Mouse (Mus musculus): Measurements from ENCODE around the gene Gm11011.
"Not testable (repeated sequence)": the region's sequence is repeated elsewhere in the genome, so short reads cannot be mapped to it uniquely, and the experiment has no call there.

Gm11011 gene

DNA sequence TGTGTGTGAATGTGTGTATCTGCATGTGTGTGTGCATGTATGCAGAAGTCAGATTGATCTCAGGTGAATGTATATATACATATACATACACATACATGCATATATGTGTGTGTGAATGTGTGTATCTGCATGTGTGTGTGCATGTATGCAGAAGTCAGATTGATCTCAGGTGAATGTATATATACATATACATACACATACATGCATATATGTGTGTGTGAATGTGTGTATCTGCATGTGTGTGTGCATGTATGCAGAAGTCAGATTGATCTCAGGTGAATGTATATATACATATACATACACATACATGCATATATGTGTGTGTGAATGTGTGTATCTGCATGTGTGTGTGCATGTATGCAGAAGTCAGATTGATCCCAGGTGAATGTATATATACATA is at the start of gene Gm11011:
TSS of gene Gm11011 (minus strand) at position 101 of the 400 bp plus-strand sequence.
- DNase-seq (ENCODE audit: low spot score in 2 of 2) = not testable (repeated sequence)

DNA sequence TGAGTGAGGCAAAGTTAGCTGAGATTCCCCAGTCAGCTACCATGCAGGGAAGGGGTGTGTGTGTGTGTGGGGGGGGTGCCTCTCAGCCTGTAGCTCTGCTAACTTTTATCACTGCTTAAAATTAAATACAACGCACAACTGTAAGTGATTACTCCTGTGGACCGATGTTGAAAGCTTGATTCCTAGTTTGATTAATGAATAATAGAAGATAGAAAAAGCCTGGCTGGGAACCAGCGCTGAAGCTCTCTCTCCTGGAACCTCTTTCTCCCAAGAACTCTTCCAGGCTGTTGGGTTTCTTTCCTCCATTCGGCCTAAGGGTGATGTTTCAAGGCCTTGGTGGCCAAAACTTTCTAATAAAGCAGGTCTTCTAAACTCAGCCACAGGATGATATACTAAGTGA is 48.9 kb upstream of the Gm11011 start:
- no peak for DNase-seq (ENCODE audit: low spot score in 2 of 2)

GRCm38 (mm10) chr2:169635428-169635827 is 47.9 kb upstream of the Gm11011 start:
- DNase-seq (ENCODE audit: low spot score in 2 of 2) = no peak

DNA sequence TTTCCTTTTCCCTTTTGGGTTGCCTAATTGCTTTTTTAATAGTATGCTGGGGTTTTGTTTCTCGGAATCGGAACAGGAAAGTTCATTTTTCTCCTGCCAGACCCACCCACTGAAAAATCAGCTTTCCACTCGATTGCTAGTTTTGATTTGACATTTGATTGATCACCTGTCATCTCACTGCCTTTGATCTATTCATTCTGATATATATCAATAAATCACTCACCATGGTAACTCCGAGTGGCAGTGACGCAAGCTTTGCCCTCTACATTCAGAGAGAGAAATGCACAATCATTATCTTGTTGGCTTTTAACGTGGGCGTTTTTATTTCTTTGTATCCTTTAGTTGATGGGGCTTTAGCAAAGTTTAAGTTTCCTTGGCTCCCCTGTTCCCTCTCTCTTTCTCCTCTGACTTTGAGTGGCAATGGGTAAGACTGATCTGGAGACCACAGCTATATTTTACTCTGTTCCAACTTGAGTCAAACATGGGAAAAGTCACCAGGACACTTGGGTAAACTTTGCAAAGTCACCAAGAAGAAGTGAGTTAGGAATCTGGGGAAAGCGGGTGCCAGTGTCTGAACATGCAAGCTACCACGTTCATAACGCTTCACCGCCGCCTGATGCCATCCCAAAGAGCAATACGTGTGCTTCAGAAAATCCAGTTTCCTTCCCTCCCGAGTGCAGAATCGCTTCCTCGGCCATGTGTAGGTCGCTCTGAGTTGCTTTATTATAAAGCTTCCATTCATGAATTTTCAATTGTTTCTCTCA is 47.3 kb upstream of the Gm11011 start:
- no peak for DNase-seq (ENCODE audit: low spot score in 2 of 2)

- no peak for DNase-seq (ENCODE audit: low spot score in 2 of 2)
These were observed 46.1 kb upstream of the Gm11011 start for GRCm38 (mm10) chr2:169633491-169634289.

DNA sequence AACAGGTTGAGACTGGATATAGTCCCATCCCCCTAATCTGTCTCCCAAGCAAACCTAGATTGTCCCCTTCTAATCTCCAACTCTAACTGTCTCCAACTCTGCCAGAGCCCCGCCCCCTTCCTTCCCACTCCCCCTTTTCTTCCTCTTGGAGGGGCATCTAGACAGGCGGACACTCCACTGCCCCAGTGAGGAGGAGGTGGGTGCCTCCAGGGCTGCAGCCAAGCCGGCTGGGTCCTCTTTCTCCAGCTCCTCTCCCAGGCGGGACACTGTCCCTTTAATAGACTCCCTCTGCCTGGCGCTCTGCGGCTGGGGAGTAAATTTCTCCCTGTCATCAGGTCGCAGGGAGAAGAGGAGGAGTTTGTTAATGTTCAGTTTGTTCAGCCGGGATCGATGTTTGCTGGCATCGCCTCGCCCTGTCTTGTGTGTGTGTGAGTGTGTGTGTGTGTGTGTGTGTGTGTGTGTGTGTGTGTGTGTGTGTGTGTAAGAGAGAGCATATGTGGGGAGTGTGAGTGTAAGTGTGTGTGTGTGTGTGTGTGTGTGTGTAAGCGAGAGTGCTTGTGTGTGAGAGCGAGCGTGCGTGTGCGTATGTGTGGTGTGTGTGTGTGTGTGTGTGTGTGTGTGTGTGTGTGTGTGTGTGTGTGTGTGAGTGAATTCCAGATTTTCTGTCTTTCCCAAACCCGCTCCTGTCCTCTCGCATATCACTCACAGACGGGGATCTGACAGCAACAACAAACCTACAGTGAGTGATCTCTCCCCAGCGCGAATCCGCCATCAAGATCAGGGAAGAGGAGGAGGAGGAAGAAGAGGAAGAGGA is 45.0 kb upstream of the Gm11011 start, which contains the start of gene Tshz2:
TSS of gene Tshz2 (plus strand) at position 676 of the 814 bp plus-strand sequence.
- no peak for DNase-seq (ENCODE audit: low spot score in 2 of 2)

DNA sequence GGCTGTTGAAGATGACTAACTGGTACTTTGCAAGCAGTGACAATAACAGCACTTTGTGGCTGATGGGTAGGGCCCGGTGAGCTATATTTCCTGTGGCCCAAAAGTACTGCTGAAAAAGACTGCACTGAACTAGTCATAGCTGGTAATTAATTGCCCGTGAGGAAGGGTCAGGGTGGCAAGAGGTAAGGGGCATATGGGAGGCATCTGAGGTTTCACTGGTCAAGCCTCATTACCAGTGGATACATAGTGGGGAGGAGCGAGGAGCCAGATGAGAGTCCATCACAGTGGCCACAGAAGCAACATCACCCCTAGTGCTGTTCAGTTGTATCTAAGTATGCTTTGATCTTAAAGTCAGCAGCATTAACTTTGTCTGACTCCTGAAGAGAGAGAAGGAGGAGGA is 42.5 kb upstream of the Gm11011 start:
- DNase-seq (ENCODE audit: low spot score in 2 of 2) = no peak

DNA sequence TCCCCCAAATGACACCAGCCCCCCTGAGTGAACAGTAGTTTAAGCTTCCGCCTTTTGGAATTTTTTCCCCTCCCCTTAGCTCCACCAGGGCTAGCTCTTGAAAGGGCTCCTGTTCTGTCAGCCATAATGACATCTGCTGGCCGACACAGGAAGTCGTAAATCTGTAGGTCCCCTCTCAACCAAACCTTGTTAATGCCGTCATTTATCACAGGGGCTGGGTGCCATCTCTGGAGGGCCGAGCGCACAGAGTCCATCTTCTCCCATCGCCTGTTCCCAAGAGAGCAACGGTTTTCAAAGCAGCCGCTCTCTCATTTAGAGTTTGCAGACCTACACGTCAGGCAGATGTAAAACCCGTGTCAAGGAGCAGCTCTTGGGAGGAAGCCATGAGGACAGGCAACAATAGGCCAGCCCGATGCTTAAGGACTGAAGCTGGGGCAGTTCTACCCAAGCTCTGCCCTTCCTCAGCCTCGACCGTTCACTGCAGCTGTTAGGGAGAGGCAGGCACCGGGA is 33.7 kb upstream of the Gm11011 start:
- no peak for DNase-seq (ENCODE audit: low spot score in 2 of 2)

DNA sequence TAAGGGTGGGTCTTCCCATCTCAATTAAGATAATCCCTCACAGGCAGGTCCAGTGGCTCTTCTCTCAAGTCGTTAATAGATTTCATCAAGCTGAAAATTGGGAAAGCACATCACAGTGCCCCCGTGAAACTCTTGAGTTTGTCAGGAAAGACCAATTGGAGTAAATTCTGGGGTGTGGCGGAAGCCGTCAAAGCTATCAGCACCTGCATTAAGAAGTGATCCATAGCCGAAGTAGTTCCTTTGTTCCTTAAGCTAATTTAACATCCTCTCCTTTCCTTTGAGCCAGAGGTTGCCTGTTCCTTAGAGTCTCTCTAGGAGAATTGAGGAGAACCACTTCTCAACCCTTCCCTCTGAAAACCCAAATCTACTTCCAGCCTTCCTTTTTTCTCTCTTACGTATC is 28.5 kb upstream of the Gm11011 start:
- no peak for DNase-seq (ENCODE audit: low spot score in 2 of 2)

DNA sequence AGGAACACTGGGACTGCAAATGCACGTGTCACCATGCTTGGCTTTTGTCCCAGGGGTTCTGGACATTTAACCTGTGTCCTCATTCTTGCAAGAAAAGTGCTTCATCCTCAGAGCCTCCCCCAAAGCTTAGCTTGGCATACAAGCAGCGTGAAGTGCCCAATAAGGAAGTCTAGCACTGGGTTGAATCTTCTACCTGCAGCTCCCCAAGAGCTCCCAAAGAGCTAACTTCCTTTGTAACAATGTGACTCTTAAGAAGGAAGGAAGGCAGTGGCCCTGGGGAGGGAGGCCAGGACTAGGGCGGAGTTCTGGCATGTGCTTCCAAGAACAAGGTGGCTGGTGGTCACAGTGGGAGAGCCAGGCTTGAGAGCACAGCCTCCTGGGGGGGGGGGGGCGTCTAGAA is 27.1 kb upstream of the Gm11011 start:
- DNase-seq (ENCODE audit: low spot score in 2 of 2) = no peak

DNA sequence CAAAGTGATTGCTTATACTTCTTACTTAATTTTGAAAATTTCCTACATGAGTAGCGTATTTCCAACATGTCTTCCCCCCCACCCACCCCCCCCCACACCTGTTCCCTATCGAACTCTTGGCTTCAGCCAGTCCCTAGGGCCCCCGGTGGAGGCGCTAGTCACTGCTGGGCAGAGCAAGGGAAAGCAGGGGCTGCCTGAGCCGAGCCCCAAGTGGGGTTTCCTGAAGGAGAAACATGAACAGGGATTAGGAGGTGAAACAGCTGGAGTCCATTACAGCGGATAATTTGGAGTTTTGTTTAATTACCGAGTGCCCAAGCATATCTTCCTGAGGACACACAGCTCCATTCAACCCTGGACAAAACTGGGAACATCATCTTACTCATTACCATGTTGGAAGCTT is 24.0 kb upstream of the Gm11011 start:
- no peak for DNase-seq (ENCODE audit: low spot score in 2 of 2)

- DNase-seq (ENCODE audit: low spot score in 2 of 2) = no peak
These were observed 23.3 kb upstream of the Gm11011 start for GRCm38 (mm10) chr2:169610882-169611281.

GRCm38 (mm10) chr2:169609956-169610355 is 22.4 kb upstream of the Gm11011 start:
- DNase-seq (ENCODE audit: low spot score in 2 of 2) = no peak

GRCm38 (mm10) chr2:169607787-169608186 is 20.2 kb upstream of the Gm11011 start:
- no peak for DNase-seq (ENCODE audit: low spot score in 2 of 2)

DNA sequence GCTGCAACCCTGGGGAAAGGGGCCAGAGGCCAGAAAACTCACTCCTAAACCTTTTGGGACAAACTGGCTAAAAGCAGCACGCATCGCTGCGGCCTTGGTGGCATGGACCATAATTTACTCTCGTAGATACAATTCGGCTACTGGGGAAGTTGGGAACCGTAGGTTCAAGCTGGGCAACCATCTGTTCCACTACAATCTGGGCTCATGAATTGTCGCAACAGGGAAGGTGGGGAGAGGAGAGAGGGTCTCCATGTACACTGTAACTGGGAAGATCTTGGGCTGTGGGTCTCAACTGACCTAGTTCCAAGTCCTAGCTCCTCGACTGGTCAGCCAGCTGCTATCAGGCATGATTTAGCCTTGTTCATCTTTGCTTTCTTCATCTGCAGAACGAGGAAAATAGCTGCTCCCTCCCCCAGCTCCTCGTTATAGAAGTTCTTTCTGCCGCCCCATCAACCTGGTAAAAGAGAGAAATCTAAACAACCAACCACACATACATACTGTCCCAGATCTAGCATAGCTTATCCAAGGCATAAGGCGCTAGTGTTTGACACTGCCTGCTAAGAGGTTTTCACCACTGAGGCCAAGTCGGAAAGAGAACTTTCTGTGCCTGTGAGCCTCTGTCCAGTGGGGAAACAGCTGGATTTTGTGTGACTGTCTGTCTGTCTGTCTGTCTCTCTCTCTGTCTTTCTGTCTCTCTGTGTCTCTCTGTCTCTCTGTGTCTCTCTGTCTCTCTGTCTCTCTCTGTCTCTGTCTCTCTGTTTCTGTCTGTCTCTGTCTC is 19.5 kb upstream of the Gm11011 start:
- no peak for DNase-seq (ENCODE audit: low spot score in 2 of 2)

DNA sequence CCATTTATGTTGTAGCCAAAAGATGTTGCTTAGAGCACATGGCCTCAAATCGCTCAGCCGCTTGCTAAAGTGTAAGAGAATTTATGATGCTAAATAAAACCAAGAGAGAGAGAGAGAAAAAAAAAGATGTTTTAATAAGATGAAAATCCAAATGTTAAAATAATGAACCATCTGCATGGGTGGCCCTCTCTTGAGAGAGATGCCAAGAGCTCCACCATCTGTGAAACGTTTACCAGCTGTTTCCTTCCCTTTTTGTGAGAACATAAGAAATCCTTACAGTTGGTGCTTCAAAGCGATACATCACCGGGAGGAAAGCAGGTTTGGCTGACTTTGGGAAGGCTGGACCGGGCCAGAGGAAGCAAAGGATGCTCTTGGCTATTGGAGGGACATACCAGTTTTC is 12.6 kb upstream of the Gm11011 start:
- no peak for DNase-seq (ENCODE audit: low spot score in 2 of 2)

GRCm38 (mm10) chr2:169599591-169599990 is 12.0 kb upstream of the Gm11011 start:
- DNase-seq (ENCODE audit: low spot score in 2 of 2) = no peak

DNA sequence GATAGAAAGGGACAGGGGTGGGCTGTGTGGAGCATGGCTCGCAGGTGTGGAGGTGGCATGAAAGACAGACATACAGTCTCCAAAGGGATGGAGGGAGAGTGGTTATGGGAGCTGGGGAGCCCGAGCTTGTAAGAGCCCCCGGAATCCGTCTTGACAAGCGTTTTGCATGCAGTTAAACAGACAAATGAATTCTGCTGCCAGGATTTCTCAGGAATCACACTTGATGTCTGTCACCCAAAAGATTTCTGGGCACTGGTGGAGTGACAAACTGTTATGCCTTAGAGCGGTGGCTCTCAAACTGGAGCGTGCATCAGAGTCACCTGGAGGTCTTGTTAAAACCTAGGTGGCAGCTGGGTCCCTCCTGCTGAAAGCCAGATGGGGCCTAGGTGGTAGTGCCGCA is 10.4 kb upstream of the Gm11011 start:
- DNase-seq (ENCODE audit: low spot score in 2 of 2) = no peak

- no peak for DNase-seq (ENCODE audit: low spot score in 2 of 2)
These were observed 9.8 kb upstream of the Gm11011 start for GRCm38 (mm10) chr2:169597357-169597756.

DNA sequence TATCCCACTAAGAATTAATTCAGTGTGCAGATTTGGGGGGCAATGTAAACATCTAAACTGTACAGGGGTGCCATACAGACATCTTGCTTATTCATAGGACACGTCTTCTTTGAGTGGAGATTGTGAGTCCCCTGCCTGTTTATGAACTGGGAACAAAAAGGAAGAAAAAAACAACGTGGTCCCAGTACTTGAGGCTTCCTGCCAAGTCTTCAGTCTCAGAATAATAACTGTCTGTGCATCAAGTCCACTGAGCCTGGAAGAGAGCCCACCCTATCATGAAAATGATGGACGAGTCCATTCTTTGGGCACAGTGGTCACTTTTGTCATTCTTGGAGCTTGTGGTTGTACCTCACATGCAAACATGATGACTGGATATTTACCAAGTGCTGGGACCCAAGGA is 6.2 kb upstream of the Gm11011 start:
- DNase-seq (ENCODE audit: low spot score in 2 of 2) = no peak

GRCm38 (mm10) chr2:169590412-169590811 is 2.9 kb upstream of the Gm11011 start:
- no peak for DNase-seq (ENCODE audit: low spot score in 2 of 2)
